In the genomic region with DNA sequence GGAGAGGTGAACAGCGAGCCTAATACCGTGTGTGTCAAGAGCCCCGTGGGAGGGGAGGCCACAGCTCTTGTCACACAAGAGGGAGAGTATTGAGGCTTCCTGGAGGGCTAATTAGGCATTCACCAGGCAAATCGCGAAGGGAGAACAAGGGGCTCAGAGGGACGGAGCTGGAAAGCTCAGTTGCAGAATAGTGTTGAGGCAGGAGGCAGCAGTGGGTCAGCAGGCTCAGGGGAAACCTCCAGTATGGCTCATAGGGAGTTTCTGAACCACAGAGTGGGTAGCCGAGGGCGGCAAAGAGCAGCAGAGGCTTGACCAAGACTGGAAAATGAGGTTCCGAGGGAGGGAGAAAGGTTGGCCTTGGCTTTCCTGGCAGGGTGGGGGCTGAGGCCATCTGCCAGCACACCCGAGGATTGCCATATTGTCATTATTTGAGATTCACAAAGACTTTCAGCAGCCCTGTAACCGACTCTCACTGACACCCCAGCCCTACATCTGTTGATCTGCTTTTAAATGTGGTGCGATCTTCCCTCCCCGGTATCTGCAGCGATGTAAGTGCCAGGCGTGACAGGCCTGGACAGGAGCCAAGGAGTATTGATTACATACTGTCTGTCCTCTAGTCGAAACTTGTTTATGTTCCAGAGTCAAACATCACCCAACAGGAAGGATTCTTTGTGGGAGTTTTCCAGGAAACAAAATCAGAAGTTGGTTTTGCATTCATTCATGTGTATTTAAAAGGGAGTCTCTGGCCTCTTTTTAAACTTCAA, we compare ENCODE assay signal across 8 mouse cellular contexts.
DNase-seq lines count a peak whose midpoint lies in the region; ATAC-seq and TF ChIP-seq lines count a peak whose summit lies in the region.

No protein-coding gene starts in this region.

- ATAC-seq in kidney, embryonic 15.5 days (replicated peaks; ENCODE audit: low FRiP score) = no peak
- ATAC-seq in forebrain, embryonic 15.5 days (replicated peaks) = peak; percentile 48
- peak; percentile 40; the same call in 1 of the 2 replicates for ATAC-seq in liver, embryonic 15.5 days (ENCODE audit: insufficient read depth)

- H3K27ac ChIP-seq in kidney, embryonic 15.5 days = peak overlapping the region; percentile 70
- peak overlapping the region; percentile 77 for H3K27ac ChIP-seq in forebrain, embryonic 15.5 days (replicated peaks)
- H3K27ac ChIP-seq in liver, embryonic 15.5 days (replicated peaks) = peak overlapping the region; percentile 62

- H3K4me2 ChIP-seq in kidney, embryonic 15.5 days = peak overlapping the region; percentile 53
- H3K4me2 ChIP-seq in forebrain, embryonic 15.5 days (replicated peaks) = peak overlapping the region; percentile 30
- H3K4me2 ChIP-seq in liver, embryonic 15.5 days = peak overlapping the region; percentile 38

- H3K9me3 ChIP-seq in kidney, embryonic 15.5 days (replicated peaks) = no peaks in the 10 kb centered on the region
- H3K9me3 ChIP-seq in forebrain, embryonic 15.5 days = no peaks in the 10 kb centered on the region
- no peaks in the 10 kb centered on the region for H3K9me3 ChIP-seq in liver, embryonic 15.5 days (replicated peaks)

- TF ChIP-seq POLR2A in brain, embryonic 14.5 days (IDR thresholded peaks at IDR 0.05; ENCODE audit: borderline replicate concordance, extremely low read depth, insufficient read depth, insufficient read length, poor library complexity, severe bottlenecking) = no peak

- H3K4me3 ChIP-seq in kidney, embryonic 15.5 days (replicated peaks) = peak overlapping the region; percentile 4; the same call in 1 of the 2 replicates
- H3K4me3 ChIP-seq in forebrain, embryonic 15.5 days = 0 out of 2 replicates have a peak overlapping the region, but pooled peaks have one; percentile 0
- H3K4me3 ChIP-seq in liver, embryonic 15.5 days (replicated peaks) = no peak overlapping the region

- TF ChIP-seq CTCF in brain, embryonic 14.5 days (IDR thresholded peaks at IDR 0.05; ENCODE audit: borderline replicate concordance, extremely low read depth, insufficient read depth, insufficient read length) = no peak

- H3K9ac ChIP-seq in kidney, embryonic 15.5 days = no peak overlapping the region
- H3K9ac ChIP-seq in forebrain, embryonic 15.5 days (replicated peaks) = peak overlapping the region; percentile 8
- H3K9ac ChIP-seq in liver, embryonic 15.5 days = peak overlapping the region; percentile 20; the same call in 1 of the 2 replicates

- no peaks in the 10 kb centered on the region for H3K36me3 ChIP-seq in kidney, embryonic 15.5 days
- H3K36me3 ChIP-seq in forebrain, embryonic 15.5 days = no peaks in the 10 kb centered on the region
- H3K36me3 ChIP-seq in liver, embryonic 15.5 days (replicated peaks) = no peaks in the 10 kb centered on the region

- H3K4me1 ChIP-seq in kidney, embryonic 15.5 days = peaks cover 73% of the 10 kb centered on the region
- H3K4me1 ChIP-seq in forebrain, embryonic 15.5 days = peaks cover 73% of the 10 kb centered on the region
- peaks cover 63% of the 10 kb centered on the region for H3K4me1 ChIP-seq in liver, embryonic 15.5 days (replicated peaks)

- 19% methylated on average over 16 of the region's 16 CpGs for WGBS in kidney, embryonic 15.5 days
- WGBS in forebrain, embryonic 15.5 days = 4% methylated on average over 16 of the region's 16 CpGs
- WGBS in liver, embryonic 15.5 days (ENCODE audit: insufficient replicate concordance) = 32% methylated on average over 16 of the region's 16 CpGs

- H3K27me3 ChIP-seq in kidney, embryonic 15.5 days = no peaks in the 10 kb centered on the region
- no peaks in the 10 kb centered on the region for H3K27me3 ChIP-seq in forebrain, embryonic 15.5 days
- peaks cover 62% of the 10 kb centered on the region for H3K27me3 ChIP-seq in liver, embryonic 15.5 days

- DNase-seq in kidney, postnatal 10 days = no peak
- peak; percentile 90 for DNase-seq in brain, embryonic 14.5 days (ENCODE audit: low read depth)
- no peak for DNase-seq in gastrocnemius, adult 8-10 months (ENCODE audit: low spot score in 2 of 2)
- DNase-seq in ovary, postnatal 14 days (ENCODE audit: low spot score) = no peak
- DNase-seq in right cerebral cortex, postnatal 36 days (ENCODE audit: low spot score in 2 of 2) = no peak
